Mouse (Mus musculus) CH12.LX (cell line): ENCODE data around the gene Lime1.

Experiments
- CTCF ChIP-seq, 2 experiments: IDR thresholded peaks in 1 of 2; conservative IDR thresholded peaks in 1 of 2; 2 replicates each; pipeline ENCODE4 v1.5.1; 2011 to 2012; ENCODE audit warnings: low read depth in 2 of 2, low read length in 2 of 2, improper control_type of control experiment in 1 of 2, inconsistent platforms in 1 of 2, mild to moderate bottlenecking in 1 of 2, moderate library complexity in 1 of 2
- EP300 ChIP-seq: IDR thresholded peaks from 2 replicates; pipeline ENCODE4 v1.6.1; 2011; ENCODE audit warnings: low read length, improper control_type of control experiment
- GABPA ChIP-seq: IDR thresholded peaks from 2 replicates; pipeline ENCODE4 v1.6.1; 2012; ENCODE audit warnings: low read depth, low read length, improper control_type of control experiment, inconsistent platforms; ENCODE audit not compliant: insufficient replicate concordance
- JUND ChIP-seq: conservative IDR thresholded peaks from 2 replicates; pipeline ENCODE4 v1.6.1; 2011; ENCODE audit warnings: low read depth, low read length, improper control_type of control experiment
- MAFK ChIP-seq: IDR thresholded peaks from 2 replicates; pipeline ENCODE4 v1.6.1; 2011; ENCODE audit warnings: low read length, improper control_type of control experiment; ENCODE audit not compliant: insufficient replicate concordance
- MAX ChIP-seq: IDR thresholded peaks from 2 replicates; pipeline ENCODE4 v1.6.1; 2011; ENCODE audit warnings: low read length, improper control_type of control experiment
- POLR2A ChIP-seq: IDR thresholded peaks from 2 replicates; pipeline ENCODE4 v1.6.1; 2011; ENCODE audit warnings: low read depth, mild to moderate bottlenecking, improper control_type of control experiment, low read length
- POLR2AphosphoS2 ChIP-seq: IDR thresholded peaks from 2 replicates; pipeline ENCODE4 v1.6.1; 2011; ENCODE audit warnings: low read depth, low read length, improper control_type of control experiment
- SMC3 ChIP-seq: IDR thresholded peaks from 2 replicates; pipeline ENCODE4 v1.6.1; 2011; ENCODE audit warnings: low read depth, low read length, improper control_type of control experiment
- TCF12 ChIP-seq: IDR thresholded peaks from 2 replicates; pipeline ENCODE4 v1.6.1; 2014; ENCODE audit warnings: low read depth, mild to moderate bottlenecking, inconsistent platforms, low read length, improper control_type of control experiment
- USF1 ChIP-seq: IDR thresholded peaks from 2 replicates; pipeline ENCODE4 v1.6.1; 2014; ENCODE audit warnings: low read depth, mild to moderate bottlenecking, inconsistent platforms, low read length, improper control_type of control experiment
- ZKSCAN1 ChIP-seq: IDR thresholded peaks from 2 replicates; pipeline ENCODE4 v1.6.1; 2012; ENCODE audit warnings: low read depth, inconsistent platforms, low read length, improper control_type of control experiment, borderline replicate concordance
- ZMIZ1 ChIP-seq: IDR thresholded peaks from 2 replicates; pipeline ENCODE4 v1.6.1; 2012; ENCODE audit warnings: low read depth, mild to moderate bottlenecking, inconsistent platforms, low read length, improper control_type of control experiment

DNA sequence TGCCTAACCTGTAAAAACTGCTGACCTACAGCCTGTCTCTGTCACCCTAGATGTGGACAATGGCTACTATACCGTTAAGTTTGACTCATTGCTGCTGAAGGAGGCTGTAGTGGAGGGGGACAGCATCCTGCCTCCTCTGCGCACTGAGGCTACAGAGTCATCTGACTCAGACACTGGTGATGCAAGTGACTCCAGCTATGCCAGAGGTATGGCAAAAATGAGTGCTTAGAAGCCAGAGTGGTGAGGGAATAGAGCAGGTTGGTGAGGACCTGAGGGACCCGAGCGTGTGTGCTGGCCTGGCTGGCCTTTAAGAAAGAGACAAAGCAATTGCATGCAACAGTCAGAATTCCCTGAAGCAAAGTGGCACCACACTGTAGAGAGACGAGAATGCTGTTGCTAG is 1.2 kb upstream of the Lime1 start:
- TF ChIP-seq SMC3 (no peak), MAX (no peak), POLR2A (no peak), USF1 (no peak), CTCF (conservative IDR thresholded peaks at IDR 0.05 in 1 of 2, IDR thresholded peaks at IDR 0.05 in 1 of 2; ENCODE audit: low read depth in 2 of 2, low read length in 2 of 2) (no peak), EP300 (no peak), JUND (no peak), ZMIZ1 (no peak), POLR2AphosphoS2 (no peak), MAFK (no peak), ZKSCAN1 (no peak), TCF12 (no peak), GABPA (no peak)
